Mouse (Mus musculus) heart, postnatal 0 days (tissue): ENCODE measurements around the gene Agpat2.

Experiments
- CTCF ChIP-seq: IDR thresholded peaks from 2 replicates; pipeline ENCODE4 v1.5.1; 2016; ENCODE audit warnings: antibody characterized with exemption, control low read depth, low read depth
- EP300 ChIP-seq: IDR thresholded peaks from 2 replicates; pipeline ENCODE4 v1.6.1; 2016; ENCODE audit warnings: antibody characterized with exemption, low read depth

- TF ChIP-seq CTCF (no peak), EP300 (no peak)
Observed at GRCm38 (mm10) chr2:26550777-26551176, 53.4 kb downstream of the Agpat2 start.
